ENCODE assay signal across 8 mouse cellular contexts in genomic region chr6:49263847-49264243, GRCm38 (mm10). TPM values are rescaled to one million over a fixed set of nuclear protein-coding genes. Genes with fewer than 3 reads are reported as not detected.
DNase-seq lines count a peak whose midpoint lies in the region; ATAC-seq lines count a peak whose summit lies in the region.

Gene Tra2a, minus strand, starts transcription at chr6:49264033.

- under 1% methylated on average over 39 of the region's 39 CpGs for WGBS in hindbrain, embryonic 15.5 days

- peak; percentile 97 for ATAC-seq in hindbrain, embryonic 15.5 days (ENCODE audit: low FRiP score, low read depth)

- peak within 1 kb of the TSS; percentile 94 for H3K4me3 ChIP-seq in hindbrain, embryonic 15.5 days

- no peaks in the 10 kb centered on the region for H3K27me3 ChIP-seq in hindbrain, embryonic 15.5 days

- H3K27ac ChIP-seq in hindbrain, embryonic 15.5 days (replicated peaks): peak within 1 kb of the TSS; percentile 97

- H3K4me2 ChIP-seq in hindbrain, embryonic 15.5 days: peak within 1 kb of the TSS; percentile 81

- peak within 1 kb of the TSS; percentile 98 for H3K9ac ChIP-seq in hindbrain, embryonic 15.5 days

- peaks cover 30% of the 10 kb centered on the region for H3K4me1 ChIP-seq in hindbrain, embryonic 15.5 days (replicated peaks)

- DNase-seq in R1 (ENCODE audit: low read depth, low spot score): peak; percentile 96
- peak; percentile 97 to 98 for DNase-seq in cerebellum, postnatal 25 days
- peak; percentile 97 for DNase-seq in frontal cortex, postnatal 36 days (ENCODE audit: low spot score in 2 of 2)
- peak; percentile 87 for DNase-seq in left cerebral cortex, adult 11 months (ENCODE audit: low spot score)
- DNase-seq in lung, postnatal 4 days: peak; percentile 98
- peak; percentile 93 for DNase-seq in retina, postnatal 7 days (ENCODE audit: low read depth, low spot score)
- DNase-seq in urinary bladder, adult 2 months (ENCODE audit: low spot score): peak; percentile 92

- H3K36me3 ChIP-seq in hindbrain, embryonic 15.5 days: no peaks in the 10 kb centered on the region

- H3K9me3 ChIP-seq in hindbrain, embryonic 15.5 days: no peaks in the 10 kb centered on the region

RNA-seq across cellular contexts. Expression of gene Tra2a, which starts in this region (rescaled TPM):
- 105 and 111 TPM in 2 replicates for polyA plus RNA-seq in hindbrain, embryonic 15.5 days (2015; fragmentation: Nextera tagmentation; extraction: Ambion mirVana)
- polyA plus RNA-seq in urinary bladder, adult 2 months (2012; rRNA removed): 86.7 and 120 TPM in 2 replicates

Comparison
In these comparisons a context has a peak if more than half of its experiments do, and no peak if none do; other contexts are left out.
1. Peak in every context shown above with its lines: DNase-seq, ATAC-seq, H3K4me3 ChIP-seq and H3K27ac ChIP-seq.